Mouse (Mus musculus): ENCODE measurements at regions not wholly inside any gene's neighbourhood (a gene's known extent, or its start where the extent isn't known, plus 50 kb on each side); places are given as distances from the start of the nearest gene placed in this dataset.

DNA sequence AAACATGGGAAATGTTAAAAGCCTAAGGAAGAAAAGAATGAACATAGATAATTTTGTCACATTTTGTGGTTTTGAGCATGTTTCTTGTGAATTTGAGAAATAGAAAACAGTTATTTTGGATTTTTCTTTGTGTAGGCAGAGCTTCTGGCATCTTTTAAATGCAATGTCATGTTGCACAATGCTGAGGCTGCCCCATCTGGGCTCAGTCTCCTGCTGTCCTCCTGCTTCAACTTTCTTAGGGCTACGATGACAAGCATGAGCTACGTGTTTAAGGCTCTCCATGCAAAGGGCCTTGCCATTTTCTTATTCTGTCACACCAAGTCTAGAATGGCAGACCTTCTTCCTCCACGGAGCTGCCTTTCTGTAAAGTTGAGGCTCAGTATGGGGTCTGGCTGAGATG, 1141.6 kb upstream of the A1bg start:
- TF ChIP-seq TCF12 (IDR thresholded peaks at IDR 0.05; ENCODE audit: insufficient read depth, poor library complexity, severe bottlenecking) (no peak), MAX (IDR thresholded peaks at IDR 0.05; ENCODE audit: low read depth) (no peak), POLR2AphosphoS2 (IDR thresholded peaks at IDR 0.05; ENCODE audit: insufficient read length, low read depth) (no peak), POLR2A (IDR thresholded peaks at IDR 0.05; ENCODE audit: insufficient read length, low read depth) (no peak)
